Mouse (Mus musculus) heart, adult 2 months (tissue): ENCODE measurements around the gene Trpc5.

Source experiments
- CTCF ChIP-seq: fragments of 200-600 bp; IDR thresholded peaks from 2 replicates; pipeline ENCODE4 v1.8.1; 2022; ENCODE audit warnings: antibody characterized with exemption, mild to moderate bottlenecking, moderate library complexity
- EP300 ChIP-seq: fragments of 200-500 bp; IDR thresholded peaks from 2 replicates; pipeline ENCODE4 v1.6.1; 2011; ENCODE audit warnings: low read depth, low read length, control low read depth; ENCODE audit not compliant: insufficient read depth
- POLR2A ChIP-seq: fragments of 200-500 bp; IDR thresholded peaks from 2 replicates; pipeline ENCODE4 v1.6.1; 2011; ENCODE audit warnings: mild to moderate bottlenecking, low read depth, low read length, control low read depth; ENCODE audit not compliant: insufficient read depth

- TF ChIP-seq POLR2A: no peak
- TF ChIP-seq CTCF: no peak
- TF ChIP-seq EP300: no peak
Measured at GRCm38 (mm10) chrX:144689859-144690181, 1.8 kb upstream of the Trpc5 start.
